Mouse (Mus musculus): ENCODE results near the gene Rad52. TPM values are rescaled to one million over a fixed set of nuclear protein-coding genes. Genes with fewer than 3 reads are reported as not detected.

Gene Rad52
- total RNA-seq, 1 experiment from 2014 or later, result 12.2 TPM

Other genes starting within 250 kb of the Rad52 start
- 15.3 and 23.4 TPM in 2 replicates for gene Erc1, start 54.5 kb upstream of the Rad52 start, total RNA-seq (2017)
- gene Wnk1, start 136.0 kb downstream of the Rad52 start, total RNA-seq (2017), result 233 and 335 TPM in 2 replicates
- not detected in 2 replicates for gene Ninj2, start 190.7 kb downstream of the Rad52 start, total RNA-seq (2017)